Mouse (Mus musculus): ENCODE data around the gene Ucma. TPM values are rescaled to one million over a fixed set of nuclear protein-coding genes. Genes with fewer than 3 reads are reported as not detected.

Gene Ucma
- polyA plus RNA-seq, 1 experiment from 2014 or later, result 3.9 TPM

DNA sequence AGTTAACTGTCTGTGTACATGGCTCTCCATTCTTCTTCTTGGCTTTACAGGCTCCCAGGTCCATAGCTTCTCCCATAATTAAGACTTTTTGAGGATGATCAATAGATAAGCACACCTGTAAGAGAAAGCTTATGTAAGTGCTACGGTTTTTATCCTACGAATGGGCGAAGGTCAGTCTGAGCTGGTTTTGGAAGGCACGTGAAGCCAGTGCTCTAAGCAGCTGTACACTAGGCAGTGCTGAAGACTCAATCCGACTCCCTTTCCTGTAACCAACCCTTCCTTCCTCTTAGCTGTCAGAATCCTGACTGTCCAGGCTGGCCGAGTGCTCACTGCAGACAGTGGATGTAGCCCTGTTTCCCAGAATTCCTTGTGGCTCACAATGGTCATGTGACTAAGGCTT lies 25.3 kb downstream of the Ucma start:
- DNase-seq (ENCODE audit: low spot score), result no peak

DNA sequence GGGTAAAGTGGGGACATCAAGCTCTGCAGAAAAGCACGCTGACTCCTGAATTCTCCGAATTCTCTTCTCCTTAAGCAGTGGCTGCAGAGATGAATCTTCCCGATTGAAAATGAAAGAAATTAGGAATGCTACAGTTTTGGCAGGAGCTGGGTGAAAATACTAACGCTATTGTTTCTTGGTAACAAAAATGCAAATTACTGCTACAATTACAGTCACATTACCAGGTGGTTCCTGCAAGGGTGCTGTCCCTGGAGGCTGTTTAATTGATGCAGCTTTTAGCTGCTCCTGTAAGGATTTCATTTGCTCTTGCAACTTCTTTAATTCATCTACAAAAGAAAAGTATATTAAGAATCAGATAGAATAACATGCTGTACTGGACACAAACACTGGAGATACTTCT lies 31.2 kb downstream of the Ucma start:
- no peak for DNase-seq (ENCODE audit: low spot score)

- DNase-seq (ENCODE audit: low spot score), result no peak
Measured at GRCm38 (mm10) chr2:5011898-5012490, 36.1 kb downstream of the Ucma start.

DNA sequence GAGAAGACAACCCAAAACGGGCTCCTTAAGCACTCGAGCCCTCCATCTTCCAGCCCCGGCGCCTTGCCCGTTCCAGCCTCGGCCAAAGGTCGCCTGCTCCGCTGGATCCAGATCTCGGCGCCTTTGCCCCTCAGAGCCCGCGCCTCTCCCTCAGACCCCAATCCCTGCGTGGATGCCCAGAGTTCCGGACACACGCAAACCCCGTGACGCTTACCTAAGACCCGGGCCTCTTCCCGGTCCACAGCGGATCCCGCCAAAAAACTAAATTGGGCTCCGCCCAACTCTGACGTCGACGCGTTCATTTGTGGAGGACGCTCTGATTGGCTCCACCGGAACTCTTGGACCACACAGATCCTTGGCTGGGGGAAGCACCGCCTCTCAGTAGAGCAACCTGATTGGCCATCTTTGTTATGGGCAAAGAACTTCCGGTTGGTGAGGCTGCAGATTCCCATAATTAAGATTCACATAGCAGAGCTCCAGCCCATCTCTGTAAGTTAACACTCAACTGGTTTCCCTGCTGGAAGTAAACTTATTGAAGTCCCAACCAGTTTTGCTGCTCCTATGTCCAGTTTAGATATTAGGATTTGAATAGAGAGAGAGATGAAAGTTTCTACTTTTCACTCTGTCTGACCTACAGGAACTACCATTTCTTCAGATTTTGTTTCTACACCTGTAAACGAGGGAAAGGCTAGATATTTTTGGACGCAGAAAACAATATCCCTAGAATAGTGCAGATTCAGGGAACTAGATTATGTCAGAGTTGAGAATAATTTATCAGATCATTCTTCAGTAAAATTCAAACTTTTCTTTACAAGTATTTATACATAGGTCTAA lies 36.8 kb downstream of the Ucma start, which contains the start of gene Mcm10:
Mcm10 (minus strand) TSS at position 301 of the 834 bp plus-strand sequence.
- peak; percentile 96 for DNase-seq (ENCODE audit: low spot score)

DNA sequence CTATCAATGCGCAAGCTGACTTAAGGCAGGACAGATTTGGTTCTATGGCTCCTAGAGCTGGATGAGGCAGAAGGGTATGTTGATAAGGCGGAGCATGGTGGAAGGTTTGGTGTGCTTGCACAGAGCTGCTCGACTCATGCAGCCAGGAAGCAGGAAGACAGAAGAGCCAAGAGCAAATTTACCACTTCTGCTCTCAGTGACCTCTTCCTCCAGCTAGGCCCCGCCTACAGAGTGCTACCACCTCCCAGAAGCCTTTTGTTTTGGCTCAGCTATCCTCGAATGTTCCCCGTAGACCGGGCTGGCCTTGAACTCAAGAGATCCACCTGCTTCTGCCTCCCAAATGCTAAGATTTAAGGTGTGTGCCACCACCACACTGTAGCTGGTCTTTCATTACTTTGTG lies 38.7 kb downstream of the Ucma start:
- no peak for DNase-seq (ENCODE audit: low spot score)

- no peak for DNase-seq (ENCODE audit: low spot score)
Measured at GRCm38 (mm10) chr2:5015527-5015926, 39.6 kb downstream of the Ucma start.

- DNase-seq (ENCODE audit: low spot score), result no peak
Measured at GRCm38 (mm10) chr2:5016922-5017321, 41.0 kb downstream of the Ucma start.

GRCm38 (mm10) chr2:5019708-5020107 lies 43.8 kb downstream of the Ucma start:
- DNase-seq (ENCODE audit: low spot score), result no peak

DNA sequence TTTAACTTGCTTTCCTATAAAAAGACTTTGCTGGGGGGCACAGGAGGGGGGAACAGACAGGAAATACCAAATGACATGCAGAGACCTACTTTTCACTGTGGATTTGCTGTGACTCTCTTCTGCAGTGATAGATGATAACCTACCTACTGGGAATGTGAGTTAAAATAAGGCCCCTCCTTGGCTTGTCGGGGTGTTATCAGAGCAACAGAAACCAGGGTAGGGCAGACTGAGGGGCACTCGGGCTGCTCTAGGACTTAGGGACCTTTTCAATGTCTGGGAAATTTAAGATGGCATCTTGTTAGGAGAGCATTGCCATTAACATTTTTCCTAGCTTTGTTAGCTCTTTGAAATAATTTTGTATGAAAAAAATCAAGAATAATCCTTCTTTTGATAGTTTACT lies 47.4 kb downstream of the Ucma start:
- DNase-seq (ENCODE audit: low spot score), result no peak

GRCm38 (mm10) chr2:5023699-5024399 lies 47.9 kb downstream of the Ucma start:
- DNase-seq (ENCODE audit: low spot score), result no peak

- peak; percentile 13 for DNase-seq (ENCODE audit: low spot score)
Measured at GRCm38 (mm10) chr2:5025162-5025733, 49.3 kb downstream of the Ucma start.

- DNase-seq (ENCODE audit: low spot score), result no peak
Measured at GRCm38 (mm10) chr2:5027057-5027456, 51.1 kb downstream of the Ucma start.

- DNase-seq (ENCODE audit: low spot score), result no peak
Measured at GRCm38 (mm10) chr2:5028047-5028446, 52.1 kb downstream of the Ucma start.

DNA sequence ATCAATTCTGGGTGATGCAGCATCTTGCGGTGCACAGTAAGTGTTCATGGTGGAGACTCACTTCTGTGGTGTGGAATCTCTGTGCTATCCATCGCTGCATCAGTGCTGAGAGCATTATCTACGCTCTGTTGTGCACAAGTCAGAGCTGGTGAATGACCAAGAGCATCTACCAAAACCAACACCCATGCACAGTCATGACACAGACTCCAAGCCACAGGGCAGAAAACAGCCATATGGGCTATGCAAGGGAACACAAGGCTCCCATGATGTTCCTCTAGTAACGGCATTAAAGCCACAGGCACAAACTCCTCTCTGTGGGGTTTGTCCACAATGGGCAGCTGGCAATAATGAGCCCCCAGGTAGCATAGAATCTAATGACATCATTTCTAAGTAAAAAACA lies 53.9 kb downstream of the Ucma start:
- no peak for DNase-seq (ENCODE audit: low spot score)

GRCm38 (mm10) chr2:5031215-5031614 lies 55.3 kb downstream of the Ucma start:
- DNase-seq (ENCODE audit: low spot score), result no peak

DNA sequence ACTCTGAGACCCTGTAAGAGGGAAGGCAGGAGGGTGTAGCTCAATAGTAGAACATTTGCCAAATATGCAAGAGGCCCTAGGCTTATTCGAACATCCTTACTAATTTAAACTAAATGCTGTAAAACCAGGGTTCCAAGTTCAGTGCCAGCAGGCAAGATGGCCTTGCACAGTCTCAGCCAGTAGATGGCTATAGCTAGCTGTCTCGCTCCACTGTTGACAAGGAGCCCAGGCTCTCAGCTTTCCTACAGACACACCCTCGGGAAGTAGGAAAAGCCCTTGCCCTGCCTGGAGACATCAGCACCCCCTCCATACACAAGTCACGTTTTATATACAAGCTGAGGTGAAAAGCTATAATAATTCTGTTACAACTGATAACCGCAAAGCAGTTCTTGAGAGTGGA lies 56.7 kb downstream of the Ucma start:
- no peak for DNase-seq (ENCODE audit: low spot score)

GRCm38 (mm10) chr2:5033546-5034420 lies 57.9 kb downstream of the Ucma start:
- DNase-seq (ENCODE audit: low spot score), result no peak

DNA sequence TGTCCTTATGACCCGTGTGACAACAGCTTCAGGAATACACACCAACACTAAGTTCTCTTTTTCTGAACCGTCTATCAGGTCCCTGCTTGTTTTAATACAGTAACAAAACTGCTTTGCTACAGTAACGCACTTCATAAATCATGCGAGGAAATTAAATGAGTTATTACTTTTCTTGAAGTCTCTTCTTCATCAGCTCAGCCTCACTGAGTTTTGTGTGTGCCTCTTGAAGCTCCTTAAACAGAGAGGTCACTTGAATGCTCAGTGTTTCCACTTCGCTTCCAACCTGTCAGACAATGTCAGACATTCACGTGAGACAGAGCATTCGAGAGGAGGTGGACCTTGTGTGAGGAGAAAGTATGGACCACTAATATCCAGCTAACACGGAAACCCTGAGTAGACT lies 58.9 kb downstream of the Ucma start:
- no peak for DNase-seq (ENCODE audit: low spot score)

DNA sequence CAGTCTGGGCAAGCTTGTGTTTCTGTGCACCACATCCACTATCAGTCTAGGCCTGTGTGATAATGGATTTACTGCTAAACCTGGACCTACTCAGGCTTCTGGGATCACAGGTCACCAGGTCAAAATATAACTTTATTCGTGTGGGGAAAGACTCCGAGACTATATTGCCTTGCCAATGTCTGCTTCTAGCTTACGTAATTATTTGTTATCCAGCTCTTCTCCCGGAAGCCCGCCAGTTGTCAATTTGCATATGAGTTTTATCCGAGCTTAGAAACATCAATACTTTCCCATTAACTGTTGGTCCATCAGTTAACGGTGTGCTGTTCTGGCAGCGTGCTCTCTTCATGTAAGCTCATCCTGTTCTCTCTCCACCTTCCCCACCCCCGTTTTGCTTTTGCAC lies 59.3 kb downstream of the Ucma start:
- no peak for DNase-seq (ENCODE audit: low spot score)

All from thymus, postnatal 0 days (tissue).